Mouse (Mus musculus): ENCODE results near the gene Ankrd44. TPM values are rescaled to one million over a fixed set of nuclear protein-coding genes. Genes with fewer than 3 reads are reported as not detected.

The Ankrd44 gene
- polyA plus RNA-seq, 1 experiment from 2014 or later: 4.3 TPM

- Histone ChIP-seq H3K4me1 (replicated peaks; ENCODE audit: insufficient read depth, low read length) (no peaks in the 10 kb centered on the region), H3K9ac (ENCODE audit: low read depth, low read length) (no peak overlapping the region), H3K4me2 (ENCODE audit: low read length) (no peak overlapping the region), H3K9me3 (replicated peaks; ENCODE audit: low read length) (no peaks in the 10 kb centered on the region), H3K27me3 (ENCODE audit: insufficient read depth, low read length) (no peaks in the 10 kb centered on the region), H3K4me3 (replicated peaks; ENCODE audit: low read depth, low read length) (no peak overlapping the region), H3K36me3 (ENCODE audit: insufficient read depth, low read length) (no peaks in the 10 kb centered on the region), H3K27ac (no peak overlapping the region)
- 72% methylated on average over 5 of the region's 5 CpGs for WGBS
- DNase-seq (ENCODE audit: low spot score): no peak
- no peak for TF ChIP-seq CTCF (IDR thresholded peaks at IDR 0.05; ENCODE audit: low read depth)
- ATAC-seq (replicated peaks; ENCODE audit: low FRiP score, low read depth): no peak
These were observed 79.7 kb downstream of the Ankrd44 start for GRCm38 (mm10) chr1:54846346-54847000.

- no peaks in the 10 kb centered on the region for H3K4me1 ChIP-seq (replicated peaks; ENCODE audit: insufficient read depth, low read length)
- ATAC-seq (replicated peaks; ENCODE audit: low FRiP score, low read depth): no peak
- no peak overlapping the region for H3K4me3 ChIP-seq (replicated peaks; ENCODE audit: low read depth, low read length)
- H3K9ac ChIP-seq (ENCODE audit: low read depth, low read length): no peak overlapping the region
- no peak overlapping the region for H3K27ac ChIP-seq
- H3K27me3 ChIP-seq (ENCODE audit: insufficient read depth, low read length): no peaks in the 10 kb centered on the region
- H3K36me3 ChIP-seq (ENCODE audit: insufficient read depth, low read length): no peaks in the 10 kb centered on the region
- H3K4me2 ChIP-seq (ENCODE audit: low read length): no peak overlapping the region
- no peak for TF ChIP-seq CTCF (IDR thresholded peaks at IDR 0.05; ENCODE audit: low read depth)
- DNase-seq (ENCODE audit: low spot score): no peak
- no peaks in the 10 kb centered on the region for H3K9me3 ChIP-seq (replicated peaks; ENCODE audit: low read length)
- 83% methylated on average over 1 of the region's 1 CpGs for WGBS
These were observed 81.8 kb downstream of the Ankrd44 start for GRCm38 (mm10) chr1:54844361-54844760.

GRCm38 (mm10) chr1:54842765-54843461 lies 83.3 kb downstream of the Ankrd44 start:
- Histone ChIP-seq H3K9ac (ENCODE audit: low read depth, low read length) (no peak overlapping the region), H3K4me3 (replicated peaks; ENCODE audit: low read depth, low read length) (no peak overlapping the region), H3K4me1 (replicated peaks; ENCODE audit: insufficient read depth, low read length) (no peaks in the 10 kb centered on the region), H3K27ac (no peak overlapping the region), H3K36me3 (ENCODE audit: insufficient read depth, low read length) (no peaks in the 10 kb centered on the region), H3K9me3 (replicated peaks; ENCODE audit: low read length) (no peaks in the 10 kb centered on the region), H3K27me3 (ENCODE audit: insufficient read depth, low read length) (no peaks in the 10 kb centered on the region), H3K4me2 (ENCODE audit: low read length) (no peak overlapping the region)
- no peak for DNase-seq (ENCODE audit: low spot score)
- no peak for ATAC-seq (replicated peaks; ENCODE audit: low FRiP score, low read depth)
- no peak for TF ChIP-seq CTCF (IDR thresholded peaks at IDR 0.05; ENCODE audit: low read depth)
- WGBS: 45% methylated on average over 7 of the region's 7 CpGs

- no peak for ATAC-seq (replicated peaks; ENCODE audit: low FRiP score, low read depth)
These were observed 84.4 kb downstream of the Ankrd44 start for GRCm38 (mm10) chr1:54841788-54842187.

GRCm38 (mm10) chr1:54840040-54840439 lies 86.1 kb downstream of the Ankrd44 start:
- ATAC-seq (replicated peaks; ENCODE audit: low FRiP score, low read depth): no peak
- 54% methylated on average over 2 of the region's 2 CpGs for WGBS
- Histone ChIP-seq H3K4me3 (replicated peaks; ENCODE audit: low read depth, low read length) (no peak overlapping the region), H3K9me3 (replicated peaks; ENCODE audit: low read length) (no peaks in the 10 kb centered on the region), H3K27ac (no peak overlapping the region), H3K4me1 (replicated peaks; ENCODE audit: insufficient read depth, low read length) (no peaks in the 10 kb centered on the region), H3K36me3 (ENCODE audit: insufficient read depth, low read length) (no peaks in the 10 kb centered on the region), H3K27me3 (ENCODE audit: insufficient read depth, low read length) (no peaks in the 10 kb centered on the region), H3K4me2 (ENCODE audit: low read length) (no peak overlapping the region), H3K9ac (ENCODE audit: low read depth, low read length) (no peak overlapping the region)
- no peak for TF ChIP-seq CTCF (IDR thresholded peaks at IDR 0.05; ENCODE audit: low read depth)
- no peak for DNase-seq (ENCODE audit: low spot score)

More at GRCm38 (mm10) chr1:54841788-54842187, 84.4 kb downstream of the Ankrd44 start:
- H3K9me3 ChIP-seq (replicated peaks; ENCODE audit: low read length): no peaks in the 10 kb centered on the region
- TF ChIP-seq CTCF (IDR thresholded peaks at IDR 0.05; ENCODE audit: low read depth): no peak
- no peak overlapping the region for H3K4me2 ChIP-seq (ENCODE audit: low read length)
- H3K27me3 ChIP-seq (ENCODE audit: insufficient read depth, low read length): no peaks in the 10 kb centered on the region
- no peaks in the 10 kb centered on the region for H3K4me1 ChIP-seq (replicated peaks; ENCODE audit: insufficient read depth, low read length)
- 52% methylated on average over 5 of the region's 5 CpGs for WGBS
- no peak overlapping the region for H3K4me3 ChIP-seq (replicated peaks; ENCODE audit: low read depth, low read length)
- no peak overlapping the region for H3K27ac ChIP-seq
- H3K36me3 ChIP-seq (ENCODE audit: insufficient read depth, low read length): no peaks in the 10 kb centered on the region
- no peak overlapping the region for H3K9ac ChIP-seq (ENCODE audit: low read depth, low read length)
- DNase-seq (ENCODE audit: low spot score): no peak

- WGBS: 62% methylated on average over 6 of the region's 6 CpGs
- no peak for ATAC-seq (replicated peaks; ENCODE audit: low FRiP score, low read depth)
- no peaks in the 10 kb centered on the region for H3K36me3 ChIP-seq (ENCODE audit: insufficient read depth, low read length)
- H3K9ac ChIP-seq (ENCODE audit: low read depth, low read length): no peak overlapping the region
- DNase-seq (ENCODE audit: low spot score): no peak
- no peak overlapping the region for H3K27ac ChIP-seq
- no peaks in the 10 kb centered on the region for H3K4me1 ChIP-seq (replicated peaks; ENCODE audit: insufficient read depth, low read length)
- H3K4me2 ChIP-seq (ENCODE audit: low read length): no peak overlapping the region
- H3K9me3 ChIP-seq (replicated peaks; ENCODE audit: low read length): no peaks in the 10 kb centered on the region
- TF ChIP-seq CTCF (IDR thresholded peaks at IDR 0.05; ENCODE audit: low read depth): no peak
- no peaks in the 10 kb centered on the region for H3K27me3 ChIP-seq (ENCODE audit: insufficient read depth, low read length)
- H3K4me3 ChIP-seq (replicated peaks; ENCODE audit: low read depth, low read length): no peak overlapping the region
These were observed 87.7 kb downstream of the Ankrd44 start for GRCm38 (mm10) chr1:54838486-54838805.
